7 mouse cellular contexts compared by ENCODE assay signal in the genomic region with DNA sequence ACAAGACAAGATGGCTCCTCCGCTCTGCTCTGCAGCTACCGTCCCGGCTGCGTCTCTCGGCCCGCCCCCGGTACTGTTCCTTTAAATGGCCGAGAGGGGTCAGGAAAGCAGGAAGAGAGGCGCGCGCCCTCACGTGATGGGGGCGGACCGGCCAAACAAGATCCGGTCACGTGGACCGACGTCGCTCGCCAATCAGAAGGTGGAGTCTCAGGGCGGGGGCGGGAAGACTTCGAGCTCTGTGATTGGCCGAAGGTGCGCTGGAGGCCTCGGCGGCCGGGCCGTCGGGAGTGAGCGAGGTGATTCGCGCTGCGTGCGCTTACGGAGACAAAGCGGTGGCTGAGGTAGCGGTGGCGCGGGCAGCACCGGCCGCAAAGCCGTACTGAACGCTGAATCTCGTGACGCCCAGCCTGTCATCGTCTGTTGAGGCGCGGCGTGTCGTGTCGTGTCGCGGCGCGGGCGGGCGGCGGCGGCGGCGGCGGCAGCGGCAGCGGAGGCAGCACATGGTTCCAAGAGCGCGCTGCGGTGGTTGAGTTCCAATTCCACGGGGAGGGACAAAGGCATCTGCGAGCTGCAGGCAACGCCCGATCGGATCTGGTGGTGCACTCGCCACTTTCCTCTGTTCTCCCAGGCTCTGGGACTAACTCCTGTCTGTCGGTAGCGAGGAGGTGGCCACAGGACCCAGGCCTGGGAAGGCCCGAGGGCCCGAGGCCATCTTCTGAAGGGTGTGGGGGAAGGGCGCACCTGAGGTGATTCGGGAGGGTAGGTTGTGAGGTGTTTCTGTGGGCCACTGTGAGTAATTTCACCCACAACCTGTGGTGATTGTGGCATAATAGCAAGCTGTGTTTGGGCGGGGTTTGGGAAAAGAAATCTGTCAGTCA. TPM values are rescaled to one million over a fixed set of nuclear protein-coding genes. Genes with fewer than 3 reads are reported as not detected.
DNase-seq lines count a peak whose midpoint lies in the region; ATAC-seq lines count a peak whose summit lies in the region.

TSS of gene Morc2a (plus strand) at position 228 of the 878 bp plus-strand sequence.

- H3K4me3 ChIP-seq in embryonic facial prominence, embryonic 11.5 days (ENCODE audit: low read depth, low read length): peak within 1 kb of the TSS; percentile 83
- peak within 1 kb of the TSS; percentile 74 for H3K4me3 ChIP-seq in limb, embryonic 10.5 days
- peak within 1 kb of the TSS; percentile 79 for H3K4me3 ChIP-seq in midbrain, embryonic 13.5 days (replicated peaks)

- 1% methylated on average over 81 of the region's 81 CpGs for WGBS in embryonic facial prominence, embryonic 11.5 days
- 2% methylated on average over 81 of the region's 81 CpGs for WGBS in limb, embryonic 10.5 days
- WGBS in midbrain, embryonic 13.5 days: under 1% methylated on average over 75 of the region's 81 CpGs

- H3K36me3 ChIP-seq in embryonic facial prominence, embryonic 11.5 days (replicated peaks; ENCODE audit: control insufficient read depth, insufficient read depth, low read depth, low read length): peaks cover 22% of the 10 kb centered on the region
- peaks cover 81% of the 10 kb centered on the region for H3K36me3 ChIP-seq in limb, embryonic 10.5 days
- peaks cover 30% of the 10 kb centered on the region for H3K36me3 ChIP-seq in midbrain, embryonic 13.5 days

- 0 out of 2 replicates have a peak, but pooled peaks cover 2% of the 10 kb centered on the region for H3K4me1 ChIP-seq in embryonic facial prominence, embryonic 11.5 days (ENCODE audit: control insufficient read depth, insufficient read depth, low read length)
- peaks cover 11% of the 10 kb centered on the region for H3K4me1 ChIP-seq in limb, embryonic 10.5 days
- H3K4me1 ChIP-seq in midbrain, embryonic 13.5 days (replicated peaks): peaks cover 29% of the 10 kb centered on the region

- H3K9ac ChIP-seq in embryonic facial prominence, embryonic 11.5 days (replicated peaks; ENCODE audit: low read length): peak within 1 kb of the TSS; percentile 96
- H3K9ac ChIP-seq in midbrain, embryonic 13.5 days (replicated peaks): peak within 1 kb of the TSS; percentile 96

- peak; percentile 97 for ATAC-seq in embryonic facial prominence, embryonic 11.5 days (replicated peaks; ENCODE audit: insufficient number of reproducible peaks, low FRiP score, low TSS enrichment, low read depth)
- ATAC-seq in granulocyte monocyte progenitor cell, adult 5-6 weeks (replicated peaks; ENCODE audit: poor library complexity, severe bottlenecking): peak; percentile 96
- ATAC-seq in midbrain, embryonic 13.5 days: peak; percentile 98

- no peaks in the 10 kb centered on the region for H3K27me3 ChIP-seq in embryonic facial prominence, embryonic 11.5 days (ENCODE audit: control insufficient read depth, insufficient read depth, low read length)
- H3K27me3 ChIP-seq in limb, embryonic 10.5 days (ENCODE audit: low read depth, poor library complexity, severe bottlenecking): no peaks in the 10 kb centered on the region
- no peaks in the 10 kb centered on the region for H3K27me3 ChIP-seq in midbrain, embryonic 13.5 days

- DNase-seq in adrenal gland, postnatal 14 days: peak; percentile 98
- DNase-seq in embryonic facial prominence, embryonic 11.5 days (ENCODE audit: low spot score): peak; percentile 98
- peak; percentile 98 for DNase-seq in kidney, adult 11 months
- DNase-seq in limb, embryonic 10.5 days (ENCODE audit: low spot score): peak; percentile 98
- DNase-seq in spleen, adult 12 weeks (ENCODE audit: low spot score): peak; percentile 91

- peak within 1 kb of the TSS; percentile 80 for H3K27ac ChIP-seq in embryonic facial prominence, embryonic 11.5 days (replicated peaks; ENCODE audit: low read depth, low read length)
- peak within 1 kb of the TSS; percentile 96 for H3K27ac ChIP-seq in limb, embryonic 10.5 days
- H3K27ac ChIP-seq in midbrain, embryonic 13.5 days: peak within 1 kb of the TSS; percentile 96

- H3K4me2 ChIP-seq in embryonic facial prominence, embryonic 11.5 days (ENCODE audit: low read depth, low read length): peak within 1 kb of the TSS; percentile 69
- peak within 1 kb of the TSS; percentile 70 for H3K4me2 ChIP-seq in midbrain, embryonic 13.5 days (replicated peaks)

- H3K9me3 ChIP-seq in embryonic facial prominence, embryonic 11.5 days (replicated peaks; ENCODE audit: control insufficient read depth, low read length): 0 out of 2 replicates have a peak, but pooled peaks cover 4% of the 10 kb centered on the region
- H3K9me3 ChIP-seq in limb, embryonic 10.5 days (replicated peaks): peaks cover 16% of the 10 kb centered on the region
- peaks cover 19% of the 10 kb centered on the region for H3K9me3 ChIP-seq in midbrain, embryonic 13.5 days

RNA-seq across cellular contexts. Expression of gene Morc2a, which starts in this region (rescaled TPM):
- 39.2 and 53.2 TPM in 2 replicates for total RNA-seq in adrenal gland, postnatal 14 days (2021)
- polyA plus RNA-seq in embryonic facial prominence, embryonic 11.5 days (2014; fragmentation: Nextera tagmentation; extraction: Ambion mirVana): 28.9 and 30.5 TPM in 2 replicates
- 31.1 and 46.1 TPM in 2 replicates for total RNA-seq in granulocyte monocyte progenitor cell, adult 5-6 weeks (2014; fragmentation: Nextera tagmentation)
- total RNA-seq in granulocyte monocyte progenitor cell, adult 5-6 weeks (2017): 31.2 and 32.7 TPM in 2 replicates
- 40.2 and 41.8 TPM in 2 replicates for polyA plus RNA-seq in limb, embryonic 10.5 days (2016; fragmentation: Nextera tagmentation; extraction: Ambion mirVana)
- 40.8 and 42.0 TPM in 2 replicates for polyA plus RNA-seq in midbrain, embryonic 13.5 days (2015; fragmentation: Nextera tagmentation; extraction: Ambion mirVana)

Comparison
In these comparisons a context has a peak if more than half of its experiments do, and no peak if none do; other contexts are left out.
1. Peak in every context shown above with its lines: DNase-seq, ATAC-seq, H3K4me3 ChIP-seq and H3K27ac ChIP-seq.